Mouse (Mus musculus) midbrain, embryonic 16.5 days (tissue): ENCODE results near the gene Egfl6. TPM values are rescaled to one million over a fixed set of nuclear protein-coding genes. Genes with fewer than 3 reads are reported as not detected.

Source experiments
- ATAC-seq: fragments of 200-750 bp; cut with Nextera tagmentation; 2 replicates; pipeline ENCODE4 v1.8.0; 2017; ENCODE audit warnings: moderate TSS enrichment
- H3K27ac ChIP-seq: fragments of 300-500 bp; sonication (generic); 2 replicates; pipeline ENCODE4 v1.5.1; 2014; ENCODE audit warnings: mild to moderate bottlenecking, low read length, mixed read lengths
- H3K27me3 ChIP-seq: fragments of 300-500 bp; sonication (generic); 2 replicates; pipeline ENCODE4 v1.6.1; 2014; ENCODE audit warnings: low read depth, low read length, mixed read lengths; ENCODE audit not compliant: control insufficient read depth, insufficient read depth
- H3K36me3 ChIP-seq: fragments of 300-500 bp; sonication (generic); 2 replicates; pipeline ENCODE4 v1.6.1; 2014; ENCODE audit warnings: mild to moderate bottlenecking, low read length, moderate library complexity, mixed read lengths; ENCODE audit not compliant: control insufficient read depth, insufficient read depth
- H3K4me1 ChIP-seq: fragments of 300-500 bp; sonication (generic); 2 replicates; pipeline ENCODE4 v1.6.1; 2014; ENCODE audit warnings: mild to moderate bottlenecking, low read length, mixed read lengths; ENCODE audit not compliant: control insufficient read depth, insufficient read depth
- H3K4me2 ChIP-seq: fragments of 300-500 bp; sonication (generic); 2 replicates; pipeline ENCODE4 v1.6.1; 2014; ENCODE audit warnings: mild to moderate bottlenecking, low read length, mixed read lengths
- H3K4me3 ChIP-seq: fragments of 300-500 bp; sonication (generic); 2 replicates; pipeline ENCODE4 v1.5.1; 2014; ENCODE audit warnings: low read depth, mild to moderate bottlenecking, low read length, moderate library complexity, mixed read lengths
- H3K9ac ChIP-seq: fragments of 300-500 bp; sonication (generic); 2 replicates; pipeline ENCODE4 v1.6.1; 2014; ENCODE audit warnings: low read depth, low read length, mixed read lengths
- H3K9me3 ChIP-seq: fragments of 300-500 bp; sonication (generic); replicated peaks from 2 replicates; pipeline ENCODE4 v1.6.1; 2014; ENCODE audit warnings: mild to moderate bottlenecking, low read length, mixed read lengths; ENCODE audit not compliant: control insufficient read depth, poor library complexity, severe bottlenecking
- WGBS: fragments of 180-500 bp; shearing (Covaris S2); extraction: QIAGEN DNeasy Blood & Tissue Kit; methylation state at CpG from one replicate; pipeline ENCODE4 v1.1.7; 2014; 5-methylcytosine and 5-hydroxymethylcytosine counted together
- polyA plus RNA-seq: library from polyadenylated mRNA; unstranded; fragments of >200 nt; fragmentation: Nextera tagmentation; extraction: Ambion mirVana; gene quantifications from 2 replicates; pipeline ENCODE4 v1.2.1, GENCODE M21; 2015

Gene Egfl6
- polyA plus RNA-seq, 1 experiment from 2014 or later: 2.9 TPM

DNA sequence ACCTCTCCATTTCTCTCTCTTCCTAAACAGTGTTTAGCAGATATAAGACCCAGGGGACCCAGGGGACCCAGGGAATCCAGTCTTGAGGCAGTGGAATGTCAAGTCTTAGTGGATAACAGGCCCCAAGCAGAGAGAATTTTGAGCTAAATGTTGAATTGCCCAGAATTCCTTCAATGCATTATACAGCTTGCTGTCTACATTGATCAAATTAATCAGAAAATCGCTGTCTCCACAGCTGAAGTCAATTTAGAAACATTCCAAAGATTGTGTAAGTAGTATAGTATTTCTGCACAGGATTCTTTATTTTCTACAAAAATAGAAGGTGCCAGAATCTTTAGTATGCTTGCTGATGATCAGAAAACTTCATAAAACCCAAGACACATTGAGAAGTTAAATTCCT is 9.4 kb downstream of the Egfl6 start:
- Histone ChIP-seq H3K9ac (no peak overlapping the region), H3K4me1 (no peaks in the 10 kb centered on the region), H3K4me2 (no peak overlapping the region), H3K27ac (no peak overlapping the region), H3K27me3 (no peaks in the 10 kb centered on the region; the same call in none of the 2 replicates), H3K9me3 (no peaks in the 10 kb centered on the region), H3K4me3 (no peak overlapping the region), H3K36me3 (no peaks in the 10 kb centered on the region)
- WGBS: 68% methylated on average over 1 of the region's 1 CpGs
- ATAC-seq: no peak

DNA sequence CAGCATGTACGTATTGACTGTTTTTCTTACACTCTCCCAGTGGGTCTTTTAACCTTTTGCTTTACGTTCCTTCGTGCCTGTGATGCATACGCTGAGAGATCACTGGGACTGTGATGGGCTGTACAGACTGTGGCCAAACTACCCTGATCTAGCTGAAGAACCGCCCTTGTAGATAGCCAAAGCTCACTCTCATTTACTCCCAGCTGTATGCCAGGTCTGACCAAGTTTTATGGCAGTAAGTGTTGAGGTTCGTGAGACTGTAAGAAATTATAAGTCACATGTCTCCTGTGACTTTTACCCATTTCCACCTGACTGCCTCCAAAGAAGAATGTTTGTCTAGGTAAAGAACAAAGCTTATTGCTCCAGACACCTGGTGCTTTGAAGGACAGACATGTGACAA is 19.5 kb downstream of the Egfl6 start:
- H3K4me3 ChIP-seq: no peak overlapping the region
- 86% methylated on average over 6 of the region's 6 CpGs for WGBS
- no peak for ATAC-seq

GRCm38 (mm10) chrX:166565401-166565800 is 20.1 kb downstream of the Egfl6 start:
- Histone ChIP-seq H3K27me3 (no peaks in the 10 kb centered on the region; the same call in 1 of the 2 replicates), H3K27ac (no peak overlapping the region), H3K4me1 (no peaks in the 10 kb centered on the region), H3K9me3 (no peaks in the 10 kb centered on the region), H3K4me3 (no peak overlapping the region), H3K4me2 (no peak overlapping the region), H3K9ac (no peak overlapping the region), H3K36me3 (no peaks in the 10 kb centered on the region)
- 65% methylated on average over 5 of the region's 5 CpGs for WGBS
- ATAC-seq: no peak

More for the DNA sequence above, 19.5 kb downstream of the Egfl6 start:
- Histone ChIP-seq H3K9me3 (no peaks in the 10 kb centered on the region), H3K27ac (no peak overlapping the region), H3K4me2 (no peak overlapping the region), H3K36me3 (no peaks in the 10 kb centered on the region), H3K4me1 (no peaks in the 10 kb centered on the region), H3K27me3 (no peaks in the 10 kb centered on the region; the same call in 1 of the 2 replicates), H3K9ac (no peak overlapping the region)

- H3K27ac ChIP-seq: no peak overlapping the region
- H3K4me2 ChIP-seq: no peak overlapping the region
- no peak overlapping the region for H3K4me3 ChIP-seq
- no peaks in the 10 kb centered on the region for H3K36me3 ChIP-seq
- H3K27me3 ChIP-seq: no peaks in the 10 kb centered on the region; the same call in 1 of the 2 replicates
- no peaks in the 10 kb centered on the region for H3K4me1 ChIP-seq
- H3K9me3 ChIP-seq: no peaks in the 10 kb centered on the region
- no peak for ATAC-seq
- H3K9ac ChIP-seq: no peak overlapping the region
- 72% methylated on average over 5 of the region's 5 CpGs for WGBS
Observed at GRCm38 (mm10) chrX:166564900-166565299, 20.6 kb downstream of the Egfl6 start.

DNA sequence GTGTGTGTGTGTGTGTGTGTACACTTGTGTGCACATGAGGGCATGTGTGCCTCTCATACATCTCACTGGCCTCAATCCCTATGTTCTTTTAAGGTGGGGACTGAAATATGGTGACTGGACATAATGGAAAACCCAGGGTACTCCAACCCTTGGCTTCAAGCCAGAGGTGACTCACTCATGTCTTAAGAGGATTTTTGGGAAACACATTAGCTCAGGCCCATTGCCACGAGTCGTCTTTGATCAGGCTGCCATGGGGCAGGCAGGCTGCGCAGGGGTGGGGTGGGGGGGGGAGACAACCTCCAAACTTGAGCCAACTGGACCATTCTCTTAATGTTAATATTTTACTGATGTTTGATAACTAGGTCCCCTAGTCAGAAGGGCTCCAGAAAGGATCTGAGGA is 26.2 kb downstream of the Egfl6 start:
- Histone ChIP-seq H3K4me3 (no peak overlapping the region), H3K9me3 (no peaks in the 10 kb centered on the region), H3K9ac (no peak overlapping the region), H3K4me1 (no peaks in the 10 kb centered on the region), H3K27ac (no peak overlapping the region), H3K27me3 (no peaks in the 10 kb centered on the region), H3K4me2 (no peak overlapping the region), H3K36me3 (no peaks in the 10 kb centered on the region)
- WGBS: 77% methylated on average over 3 of the region's 3 CpGs
- ATAC-seq: no peak

DNA sequence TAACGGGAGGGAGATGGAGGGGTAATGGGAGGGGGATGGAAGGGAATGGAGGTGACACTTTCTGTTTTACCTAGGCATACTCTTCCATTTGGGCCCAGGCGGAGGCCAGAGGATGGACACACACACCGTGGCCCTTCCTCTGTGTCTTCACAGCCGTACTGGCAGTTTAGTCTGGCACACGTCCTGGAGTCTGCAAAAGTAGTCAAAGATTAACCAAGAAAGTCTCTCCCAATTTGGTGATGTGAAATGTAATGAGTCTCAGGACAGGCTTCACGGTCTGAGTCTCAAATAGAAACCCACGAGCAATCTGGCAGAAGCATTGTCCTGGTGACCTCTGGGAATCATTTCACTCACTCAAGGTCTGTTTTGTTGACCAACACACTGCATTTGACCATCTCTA is 33.2 kb downstream of the Egfl6 start:
- Histone ChIP-seq H3K27me3 (no peaks in the 10 kb centered on the region), H3K4me1 (no peaks in the 10 kb centered on the region), H3K36me3 (no peaks in the 10 kb centered on the region), H3K4me2 (no peak overlapping the region), H3K4me3 (no peak overlapping the region), H3K9me3 (no peaks in the 10 kb centered on the region), H3K27ac (no peak overlapping the region), H3K9ac (no peak overlapping the region)
- 86% methylated on average over 7 of the region's 7 CpGs for WGBS
- no peak for ATAC-seq

- no peak for ATAC-seq
- Histone ChIP-seq H3K27me3 (no peaks in the 10 kb centered on the region; the same call in 1 of the 2 replicates), H3K36me3 (no peaks in the 10 kb centered on the region), H3K4me3 (no peak overlapping the region), H3K4me1 (no peaks in the 10 kb centered on the region), H3K4me2 (no peak overlapping the region), H3K27ac (no peak overlapping the region), H3K9ac (no peak overlapping the region), H3K9me3 (no peaks in the 10 kb centered on the region)
- 68% methylated on average over 2 of the region's 2 CpGs for WGBS
Observed at GRCm38 (mm10) chrX:166546495-166546894, 39.0 kb downstream of the Egfl6 start.

DNA sequence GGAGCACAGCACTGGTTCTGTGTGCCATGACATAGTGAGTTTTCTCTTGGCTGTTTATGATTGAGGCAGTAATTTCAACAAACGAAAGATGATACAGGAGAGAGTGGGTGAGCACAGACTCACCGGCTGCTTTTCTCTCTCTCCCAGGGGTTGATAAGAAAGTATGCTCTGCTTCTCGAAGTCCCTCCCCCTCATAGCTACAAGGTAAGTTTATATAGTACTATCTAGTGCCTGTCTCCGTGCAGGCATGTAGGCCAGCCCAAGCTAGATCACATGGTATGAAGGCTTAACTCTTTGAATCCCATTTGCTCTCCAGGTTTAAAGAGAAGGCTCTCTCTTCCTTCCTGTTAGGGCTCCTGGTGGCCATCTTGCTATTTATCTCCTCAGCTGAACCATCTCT is 50.4 kb downstream of the Egfl6 start:
- H3K9me3 ChIP-seq: no peaks in the 10 kb centered on the region
- no peak overlapping the region for H3K27ac ChIP-seq
- no peak for ATAC-seq
- no peak overlapping the region for H3K4me2 ChIP-seq
- no peak overlapping the region for H3K9ac ChIP-seq
- WGBS: 74% methylated on average over 4 of the region's 4 CpGs
- no peaks in the 10 kb centered on the region for H3K4me1 ChIP-seq
- no peaks in the 10 kb centered on the region for H3K36me3 ChIP-seq
- H3K4me3 ChIP-seq: no peak overlapping the region
- 0 out of 2 replicates have a peak, but pooled peaks cover 3% of the 10 kb centered on the region for H3K27me3 ChIP-seq

- H3K36me3 ChIP-seq: no peaks in the 10 kb centered on the region
Observed at GRCm38 (mm10) chrX:166533432-166533831, 52.1 kb downstream of the Egfl6 start.

More at GRCm38 (mm10) chrX:166533432-166533831, 52.1 kb downstream of the Egfl6 start:
- Histone ChIP-seq H3K27me3 (0 out of 2 replicates have a peak, but pooled peaks cover 3% of the 10 kb centered on the region), H3K9ac (no peak overlapping the region), H3K9me3 (no peaks in the 10 kb centered on the region), H3K4me2 (no peak overlapping the region), H3K4me3 (no peak overlapping the region), H3K4me1 (no peaks in the 10 kb centered on the region), H3K27ac (no peak overlapping the region)
- no peak for ATAC-seq
- 85% methylated on average over 4 of the region's 4 CpGs for WGBS
